Mouse (Mus musculus): ENCODE measurements at regions not wholly inside any gene's neighbourhood (a gene's known extent, or its start where the extent isn't known, plus 50 kb on each side); places are given as distances from the start of the nearest gene placed in this dataset.

DNA sequence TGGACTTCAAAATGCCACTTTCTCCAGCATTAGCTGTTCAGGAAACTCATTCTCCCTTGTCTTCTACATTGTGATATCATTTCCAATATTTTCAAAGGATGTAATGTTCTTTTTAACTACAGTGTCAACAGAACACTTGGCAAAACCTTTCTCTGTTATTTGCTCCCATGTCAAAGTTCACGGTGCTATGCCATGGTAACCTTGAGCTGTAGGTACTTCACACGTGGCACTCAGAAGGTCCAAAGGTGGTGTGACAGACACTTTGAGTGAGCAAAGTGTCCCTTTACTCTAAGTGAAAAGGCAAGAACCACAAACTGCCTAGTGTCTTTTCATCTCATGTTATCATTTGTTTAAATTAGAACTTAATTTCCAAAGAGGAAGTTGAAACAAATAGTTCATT, 53.3 kb upstream of the Tram2 start:
- no peak for DNase-seq (ENCODE audit: extremely low spot score in 1 of 2, low spot score in 1 of 2)

DNA sequence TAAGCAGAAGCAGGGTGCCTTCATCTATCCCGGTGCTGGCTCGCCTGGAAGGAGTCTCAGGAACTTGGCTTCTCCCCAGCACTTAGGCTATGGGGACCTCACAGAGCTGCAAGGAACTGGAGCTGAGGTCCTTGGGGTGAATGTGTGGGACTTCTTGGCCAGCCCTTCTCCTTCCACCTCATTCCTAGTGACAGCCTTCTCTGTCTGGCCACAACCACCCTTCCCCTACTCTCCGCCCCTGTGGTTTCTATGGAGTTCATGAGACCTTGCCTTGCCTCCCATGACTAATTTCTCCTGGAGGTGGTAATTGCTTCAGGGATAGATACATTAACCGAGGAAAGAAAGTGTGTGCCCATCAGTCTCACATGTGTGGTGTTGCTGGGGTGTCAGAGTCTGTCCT, 67.9 kb upstream of the Tram2 start:
- no peak for DNase-seq (ENCODE audit: extremely low spot score in 1 of 2, low spot score in 1 of 2)

DNA sequence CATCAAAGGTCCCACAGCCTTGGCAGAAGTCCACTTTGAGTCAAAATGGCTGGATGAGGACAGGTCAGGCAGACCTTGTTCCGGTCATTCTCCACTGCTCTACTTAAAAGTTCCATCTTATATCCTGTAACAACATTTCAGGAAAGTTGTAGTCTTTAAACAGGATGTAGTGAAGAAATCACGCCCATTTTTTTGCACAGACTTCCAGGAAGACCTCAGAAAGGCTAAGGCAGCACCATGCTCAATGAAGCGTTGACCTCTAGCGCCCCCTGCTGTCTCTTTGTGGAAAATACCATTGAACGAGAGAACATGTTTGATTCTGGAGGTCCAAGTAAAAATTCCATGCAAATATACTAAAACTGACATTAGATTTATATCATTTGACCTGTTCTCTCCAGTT, 56.6 kb upstream of the Tmem14a start:
- peak; percentile 32 to 94 for DNase-seq (ENCODE audit: extremely low spot score in 1 of 2, low spot score in 1 of 2)

DNA sequence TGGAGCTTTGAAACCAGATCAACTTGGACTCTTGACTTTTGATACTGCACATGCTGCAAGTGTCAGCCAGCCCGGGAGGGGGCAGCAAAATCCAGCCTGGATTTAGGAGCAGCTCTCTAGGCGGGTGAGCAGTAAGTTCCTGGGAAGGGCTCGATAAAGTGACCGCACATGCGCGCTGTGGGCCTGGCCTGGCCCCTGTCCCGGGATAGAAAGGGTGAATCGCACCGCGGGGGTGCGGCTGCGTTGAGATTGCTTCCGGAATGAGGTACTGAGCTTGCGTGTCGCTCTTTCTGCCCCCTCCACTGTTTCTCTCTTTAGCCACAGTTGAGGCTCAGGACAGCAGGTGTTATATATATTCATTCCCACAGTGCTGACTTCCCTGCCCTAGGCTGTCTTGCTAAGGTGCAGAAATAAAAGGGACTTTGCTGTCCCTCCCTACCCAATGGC, 52.1 kb upstream of the Tmem14a start:
- peak; percentile 81 to 94 for DNase-seq (ENCODE audit: extremely low spot score in 1 of 2, low spot score in 1 of 2)

DNA sequence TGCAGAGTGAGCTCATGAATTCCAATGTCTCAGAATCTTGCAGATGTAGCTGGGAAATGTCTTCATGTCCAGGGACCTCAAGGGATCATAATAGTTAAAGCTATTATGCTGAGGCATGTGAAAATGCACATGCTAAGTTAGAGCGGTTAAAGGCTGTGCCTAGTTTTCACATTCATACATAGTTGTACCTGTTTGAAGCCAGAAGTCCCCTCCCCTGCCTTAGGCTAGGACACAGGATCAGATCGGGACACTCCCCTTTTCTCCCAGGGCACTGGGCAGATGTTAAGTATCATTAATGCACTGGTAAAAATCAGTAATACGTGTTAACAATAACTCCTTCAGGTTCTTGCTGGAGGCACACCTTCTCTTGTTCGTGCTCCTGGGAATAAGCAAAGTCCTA, 51.6 kb upstream of the Tmem14a start:
- DNase-seq (ENCODE audit: extremely low spot score in 1 of 2, low spot score in 1 of 2) = no peak

All from frontal cortex, adult 2 months (tissue).